Mouse (Mus musculus) heart, adult 9 months (tissue): Measurements from ENCODE around the gene Hsf2bp.

Experiments used
- DNase-seq, 2 experiments: peaks; one replicate each; pipeline ENCODE4 v3.0.0; 2022; ENCODE audit warnings: low spot score in 2 of 2

The Hsf2bp gene

DNA sequence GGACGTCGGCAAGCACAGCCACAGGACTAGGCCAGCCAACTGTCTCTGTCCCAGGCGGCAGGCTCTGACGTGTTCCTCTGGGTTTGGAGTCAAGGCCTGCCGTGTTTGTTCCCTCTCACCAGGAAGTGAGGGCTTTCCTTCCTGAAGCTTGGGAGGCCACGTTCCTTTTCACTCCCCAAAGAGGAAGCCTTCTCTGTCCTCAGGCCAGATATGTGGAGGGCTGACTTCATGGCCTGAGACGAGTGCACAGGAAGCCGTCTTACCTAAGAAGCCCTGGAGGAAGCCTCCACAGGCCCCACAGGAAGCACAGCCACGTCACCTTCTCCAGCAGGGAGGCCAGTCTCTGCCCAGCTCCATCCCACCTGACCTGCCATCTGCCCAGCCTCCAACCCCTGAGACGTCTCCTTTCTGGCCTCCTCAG is 130.3 kb downstream of the Hsf2bp start:
- DNase-seq: peak; percentile 86 to 95

DNA sequence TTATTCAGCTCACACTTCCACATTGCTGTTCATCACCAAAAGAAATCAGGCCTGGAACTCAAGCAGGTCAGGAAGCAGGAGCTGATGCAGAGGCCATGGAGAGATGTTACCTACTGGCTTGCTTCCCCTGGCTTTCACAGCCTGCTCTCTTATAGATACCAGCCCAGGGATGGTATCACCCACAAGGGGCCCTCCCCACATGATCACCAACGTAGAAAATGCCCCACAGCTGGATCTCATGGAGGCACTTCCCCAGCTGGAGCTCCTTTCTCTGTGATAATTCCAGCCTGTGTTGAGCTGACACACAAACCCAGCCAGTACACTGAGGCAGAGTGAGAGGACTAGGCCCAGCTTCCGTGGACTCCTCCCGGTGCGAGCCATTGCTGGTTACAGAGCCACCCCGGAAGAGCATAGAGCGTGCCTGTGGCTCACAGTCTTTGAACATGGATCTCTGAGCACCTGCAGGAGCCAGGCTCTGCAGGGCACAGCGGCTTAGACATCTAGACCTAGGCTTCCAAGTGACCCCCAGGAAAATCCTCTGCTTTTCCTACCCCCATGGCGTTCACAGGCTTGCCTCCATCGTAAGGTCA is 130.9 kb downstream of the Hsf2bp start:
- no peak for DNase-seq

- DNase-seq: peak in 1 of 2 experiments; percentile 59
Observed at GRCm38 (mm10) chr17:31904036-31904435, 132.1 kb downstream of the Hsf2bp start.

DNA sequence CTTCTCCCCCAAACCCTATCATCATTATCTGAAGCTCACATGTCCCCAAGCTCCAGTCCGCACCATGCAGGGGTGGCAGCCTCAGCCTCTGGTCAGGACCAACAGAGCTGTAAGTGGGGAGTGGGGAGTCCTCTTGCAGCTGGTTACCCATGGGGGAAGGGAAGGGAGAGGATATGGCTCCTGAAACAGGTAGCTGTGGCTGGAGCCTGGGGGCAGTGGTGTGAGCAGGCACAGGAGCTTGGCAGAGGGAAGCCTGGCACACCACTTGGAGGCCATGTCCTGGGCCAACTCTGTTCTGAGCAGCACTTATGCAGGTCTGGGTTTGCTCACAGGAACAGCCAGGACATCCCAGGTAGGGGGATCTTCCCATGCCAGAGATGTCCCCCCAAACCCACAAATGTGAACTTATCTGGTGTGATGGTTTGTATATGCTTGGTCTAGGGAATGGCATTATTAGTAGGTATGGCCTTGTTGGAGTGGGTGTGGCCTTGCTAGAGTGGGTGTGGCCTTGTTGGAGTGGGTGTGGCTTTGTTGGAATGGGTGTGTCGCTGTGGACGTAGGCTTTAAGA is 133.4 kb downstream of the Hsf2bp start:
- DNase-seq: no peak

- DNase-seq: peak in 1 of 2 experiments; percentile 62
Observed at GRCm38 (mm10) chr17:31901461-31902204, 134.5 kb downstream of the Hsf2bp start.

DNA sequence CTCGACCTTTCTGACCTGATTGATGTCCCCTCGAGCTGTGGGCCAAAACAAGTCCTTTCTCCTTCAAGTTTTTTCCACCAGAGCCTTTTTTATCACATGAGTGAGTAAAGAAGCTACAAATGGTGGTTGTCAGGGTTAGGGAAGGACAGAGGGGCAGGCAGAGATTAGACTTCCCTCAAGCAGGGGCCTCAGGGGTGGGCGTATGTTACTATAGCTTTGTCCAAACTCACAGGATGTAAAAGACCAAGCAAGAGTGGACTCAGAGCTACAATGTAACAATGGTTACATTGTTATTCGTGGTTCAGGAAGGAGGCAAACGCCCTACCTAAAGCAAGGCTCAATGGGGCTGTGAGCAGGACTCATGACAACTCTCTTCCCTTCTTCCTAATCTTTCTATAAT is 137.2 kb downstream of the Hsf2bp start:
- no peak for DNase-seq

- DNase-seq: no peak
Observed at GRCm38 (mm10) chr17:31897186-31897793, 138.9 kb downstream of the Hsf2bp start.

- no peak for DNase-seq
Observed at GRCm38 (mm10) chr17:31896751-31897150, 139.4 kb downstream of the Hsf2bp start.

- no peak for DNase-seq
Observed at GRCm38 (mm10) chr17:31896311-31896710, 139.8 kb downstream of the Hsf2bp start.
